Mouse (Mus musculus): ENCODE results near the gene Fam57a.

The Fam57a gene

GRCm38 (mm10) chr11:76243811-76244546 lies 64.5 kb downstream of the Fam57a start:
- DNase-seq (ENCODE audit: low read depth, low spot score) = peak; percentile 10

GRCm38 (mm10) chr11:76246439-76246838 lies 67.0 kb downstream of the Fam57a start:
- no peak for DNase-seq (ENCODE audit: low read depth, low spot score)

- no peak for DNase-seq (ENCODE audit: low read depth, low spot score)
These were observed 67.8 kb downstream of the Fam57a start for GRCm38 (mm10) chr11:76247239-76247638.

- no peak for DNase-seq (ENCODE audit: low read depth, low spot score)
These were observed 72.6 kb downstream of the Fam57a start for GRCm38 (mm10) chr11:76252036-76252435.

GRCm38 (mm10) chr11:76253145-76253917 lies 73.9 kb downstream of the Fam57a start:
- DNase-seq (ENCODE audit: low read depth, low spot score) = peak; percentile 79

- DNase-seq (ENCODE audit: low read depth, low spot score) = no peak
These were observed 74.4 kb downstream of the Fam57a start for GRCm38 (mm10) chr11:76253918-76254264.

- DNase-seq (ENCODE audit: low read depth, low spot score) = no peak
These were observed 76.0 kb downstream of the Fam57a start for GRCm38 (mm10) chr11:76255431-76256001.

GRCm38 (mm10) chr11:76256129-76256528 lies 76.7 kb downstream of the Fam57a start:
- no peak for DNase-seq (ENCODE audit: low read depth, low spot score)

GRCm38 (mm10) chr11:76257386-76257785 lies 77.9 kb downstream of the Fam57a start:
- no peak for DNase-seq (ENCODE audit: low read depth, low spot score)

- DNase-seq (ENCODE audit: low read depth, low spot score) = no peak
These were observed 79.0 kb downstream of the Fam57a start for GRCm38 (mm10) chr11:76258511-76258910.

- DNase-seq (ENCODE audit: low read depth, low spot score) = no peak
These were observed 81.0 kb downstream of the Fam57a start for GRCm38 (mm10) chr11:76260208-76261050.

- DNase-seq (ENCODE audit: low read depth, low spot score) = no peak
These were observed 81.8 kb downstream of the Fam57a start for GRCm38 (mm10) chr11:76261224-76261623.

- DNase-seq (ENCODE audit: low read depth, low spot score) = no peak
These were observed 83.3 kb downstream of the Fam57a start for GRCm38 (mm10) chr11:76262611-76263351.
